ENCODE assay signal across 8 mouse cellular contexts in genomic region chr17:25016292-25017132, GRCm38 (mm10). TPM values are rescaled to one million over a fixed set of nuclear protein-coding genes. Genes with fewer than 3 reads are reported as not detected.
DNase-seq lines count a peak whose midpoint lies in the region; ATAC-seq lines count a peak whose summit lies in the region.

No protein-coding gene starts in this region.

- ATAC-seq in embryonic facial prominence, embryonic 11.5 days (replicated peaks; ENCODE audit: insufficient number of reproducible peaks, low FRiP score, low TSS enrichment, low read depth), result peak; percentile 90
- ATAC-seq in granulocyte monocyte progenitor cell, adult 5-6 weeks (replicated peaks; ENCODE audit: poor library complexity, severe bottlenecking), result peak; percentile 53
- peak; percentile 94 for ATAC-seq in midbrain, embryonic 16.5 days

- no peaks in the 10 kb centered on the region for H3K9me3 ChIP-seq in embryonic facial prominence, embryonic 11.5 days (replicated peaks; ENCODE audit: control insufficient read depth, low read length)
- no peaks in the 10 kb centered on the region for H3K9me3 ChIP-seq in midbrain, embryonic 16.5 days (replicated peaks; ENCODE audit: control insufficient read depth, low read length, poor library complexity, severe bottlenecking)

- DNase-seq in urinary bladder, adult 18-20 months (ENCODE audit: low spot score in 2 of 2), result peak; percentile 57 to 59
- no peak for DNase-seq in urinary bladder, postnatal 10 days (ENCODE audit: low spot score)
- DNase-seq in embryonic facial prominence, embryonic 11.5 days (ENCODE audit: low spot score), result peak; percentile 78
- DNase-seq in kidney, adult 18-20 months, result peak; percentile 81
- peak; percentile 84 for DNase-seq in liver
- peak; percentile 68 to 82 for DNase-seq in spleen, postnatal 10 days (ENCODE audit: low spot score in 2 of 2)

- H3K27ac ChIP-seq in embryonic facial prominence, embryonic 11.5 days (replicated peaks; ENCODE audit: low read depth, low read length), result peak overlapping the region; percentile 69
- H3K27ac ChIP-seq in midbrain, embryonic 16.5 days (ENCODE audit: low read length), result peak overlapping the region; percentile 70

- H3K9ac ChIP-seq in embryonic facial prominence, embryonic 11.5 days (replicated peaks; ENCODE audit: low read length), result peak overlapping the region; percentile 59
- H3K9ac ChIP-seq in midbrain, embryonic 16.5 days (ENCODE audit: low read depth, low read length), result peak overlapping the region; percentile 73

- H3K4me3 ChIP-seq in embryonic facial prominence, embryonic 11.5 days (ENCODE audit: low read depth, low read length), result peak overlapping the region; percentile 100
- peak overlapping the region; percentile 72 for H3K4me3 ChIP-seq in midbrain, embryonic 16.5 days (ENCODE audit: low read depth, low read length)

- H3K36me3 ChIP-seq in embryonic facial prominence, embryonic 11.5 days (replicated peaks; ENCODE audit: control insufficient read depth, insufficient read depth, low read depth, low read length), result no peaks in the 10 kb centered on the region; the same call in 1 of the 2 replicates
- H3K36me3 ChIP-seq in midbrain, embryonic 16.5 days (ENCODE audit: control insufficient read depth, insufficient read depth, low read length), result peaks cover 8% of the 10 kb centered on the region

- no peaks in the 10 kb centered on the region for H3K4me1 ChIP-seq in embryonic facial prominence, embryonic 11.5 days (ENCODE audit: control insufficient read depth, insufficient read depth, low read length)
- peaks cover 28% of the 10 kb centered on the region for H3K4me1 ChIP-seq in midbrain, embryonic 16.5 days (ENCODE audit: control insufficient read depth, insufficient read depth, low read length)

- peak overlapping the region; percentile 56 for H3K4me2 ChIP-seq in embryonic facial prominence, embryonic 11.5 days (ENCODE audit: low read depth, low read length)
- peak overlapping the region; percentile 97 for H3K4me2 ChIP-seq in midbrain, embryonic 16.5 days (ENCODE audit: low read length)

- WGBS in embryonic facial prominence, embryonic 11.5 days, result under 1% methylated on average over 55 of the region's 55 CpGs
- WGBS in midbrain, embryonic 16.5 days, result under 1% methylated on average over 55 of the region's 55 CpGs

- H3K27me3 ChIP-seq in embryonic facial prominence, embryonic 11.5 days (ENCODE audit: control insufficient read depth, insufficient read depth, low read length), result no peaks in the 10 kb centered on the region
- H3K27me3 ChIP-seq in midbrain, embryonic 16.5 days (ENCODE audit: control insufficient read depth, insufficient read depth, low read depth, low read length), result no peaks in the 10 kb centered on the region

RNA-seq across cellular contexts. Expression of gene Ift140, which starts 0.6 kb away (rescaled TPM):
- 18.4 and 22.1 TPM in 2 replicates for polyA plus RNA-seq in embryonic facial prominence, embryonic 11.5 days (2014; fragmentation: Nextera tagmentation; extraction: Ambion mirVana)
- 12.3 and 22.1 TPM in 2 replicates for total RNA-seq in granulocyte monocyte progenitor cell, adult 5-6 weeks (2014; fragmentation: Nextera tagmentation)
- 15.6 and 28.8 TPM in 2 replicates for total RNA-seq in granulocyte monocyte progenitor cell, adult 5-6 weeks (2017)
- 18.8 and 20.1 TPM in 2 replicates for polyA plus RNA-seq in midbrain, embryonic 16.5 days (2015; fragmentation: Nextera tagmentation; extraction: Ambion mirVana)

RNA-seq across cellular contexts. Expression of gene Cramp1l, which starts 0.9 kb away (rescaled TPM):
- 9.7 and 10.1 TPM in 2 replicates for polyA plus RNA-seq in embryonic facial prominence, embryonic 11.5 days (2014; fragmentation: Nextera tagmentation; extraction: Ambion mirVana)
- 27.3 and 27.6 TPM in 2 replicates for total RNA-seq in granulocyte monocyte progenitor cell, adult 5-6 weeks (2014; fragmentation: Nextera tagmentation)
- total RNA-seq in granulocyte monocyte progenitor cell, adult 5-6 weeks (2017), result 7.8 and 8.2 TPM in 2 replicates
- polyA plus RNA-seq in midbrain, embryonic 16.5 days (2015; fragmentation: Nextera tagmentation; extraction: Ambion mirVana), result 4.6 and 5.3 TPM in 2 replicates

RNA-seq across cellular contexts. Expression of gene Jpt2, which starts 56.0 kb away (rescaled TPM):
- 245 and 249 TPM in 2 replicates for polyA plus RNA-seq in embryonic facial prominence, embryonic 11.5 days (2014; fragmentation: Nextera tagmentation; extraction: Ambion mirVana)
- total RNA-seq in granulocyte monocyte progenitor cell, adult 5-6 weeks (2014; fragmentation: Nextera tagmentation), result 109 and 130 TPM in 2 replicates
- 104 and 114 TPM in 2 replicates for total RNA-seq in granulocyte monocyte progenitor cell, adult 5-6 weeks (2017)
- 86.2 and 100 TPM in 2 replicates for polyA plus RNA-seq in midbrain, embryonic 16.5 days (2015; fragmentation: Nextera tagmentation; extraction: Ambion mirVana)
